Mouse (Mus musculus) stomach, embryonic 15.5 days (tissue): ENCODE results near the gene Scarb1. TPM values are rescaled to one million over a fixed set of nuclear protein-coding genes. Genes with fewer than 3 reads are reported as not detected.
A peak's percentile ranks its signal among the peaks of the same experiment; 100 is the strongest.

Experiments used
- ATAC-seq: fragments of 200-750 bp; cut with Nextera tagmentation; 2 replicates; pipeline ENCODE4 v1.8.0; 2017; ENCODE audit warnings: low read depth, moderate number of reproducible peaks, moderate TSS enrichment; ENCODE audit not compliant: insufficient read depth, low FRiP score
- H3K27ac ChIP-seq: fragments of 300-500 bp; sonication (generic); 2 replicates; pipeline ENCODE4 v1.5.1; 2015; ENCODE audit warnings: mild to moderate bottlenecking, inconsistent platforms
- H3K27me3 ChIP-seq: fragments of 300-500 bp; sonication (generic); replicated peaks from 2 replicates; pipeline ENCODE4 v1.6.1; 2015; ENCODE audit warnings: inconsistent platforms
- H3K36me3 ChIP-seq: fragments of 300-500 bp; sonication (generic); 2 replicates; pipeline ENCODE4 v1.6.1; 2015; ENCODE audit warnings: inconsistent platforms
- H3K4me1 ChIP-seq: fragments of 300-500 bp; sonication (generic); 2 replicates; pipeline ENCODE4 v1.6.1; 2015; ENCODE audit warnings: inconsistent platforms
- H3K4me2 ChIP-seq: fragments of 300-500 bp; sonication (generic); 2 replicates; pipeline ENCODE4 v1.6.1; 2015; ENCODE audit warnings: mild to moderate bottlenecking, inconsistent platforms
- H3K4me3 ChIP-seq: fragments of 300-500 bp; sonication (generic); replicated peaks from 2 replicates; pipeline ENCODE4 v1.5.1; 2015; ENCODE audit warnings: inconsistent platforms
- H3K9ac ChIP-seq: fragments of 300-500 bp; sonication (generic); 2 replicates; pipeline ENCODE4 v1.6.1; 2015; ENCODE audit warnings: inconsistent platforms
- H3K9me3 ChIP-seq: fragments of 300-500 bp; sonication (generic); 2 replicates; pipeline ENCODE4 v1.6.1; 2016; ENCODE audit warnings: inconsistent platforms
- WGBS: fragments of 180-500 bp; shearing (Covaris S2); methylation state at CpG from one replicate; pipeline ENCODE4 v1.1.7; 2015; 5-methylcytosine and 5-hydroxymethylcytosine counted together
- polyA plus RNA-seq: library from polyadenylated mRNA; unstranded; fragments of >200 nt; fragmentation: Nextera tagmentation; extraction: Ambion mirVana; gene quantifications from 2 replicates; pipeline ENCODE4 v1.2.1, GENCODE M21; 2015

Scarb1 gene
- polyA plus RNA-seq, 1 experiment from 2014 or later, result 61.9 TPM

GRCm38 (mm10) chr5:125381954-125382672 lies 41.2 kb upstream of the Scarb1 start:
- Histone ChIP-seq H3K4me2 (no peak overlapping the region), H3K9me3 (no peaks in the 10 kb centered on the region), H3K27me3 (no peaks in the 10 kb centered on the region), H3K9ac (no peak overlapping the region), H3K4me1 (0 out of 2 replicates have a peak, but pooled peaks cover 3% of the 10 kb centered on the region), H3K36me3 (peaks cover 12% of the 10 kb centered on the region), H3K27ac (no peak overlapping the region), H3K4me3 (no peak overlapping the region)
- WGBS, result 72% methylated on average over 5 of the region's 5 CpGs
- ATAC-seq, result peak; percentile 10; the same call in 1 of the 2 replicates

GRCm38 (mm10) chr5:125378919-125379318 lies 38.0 kb upstream of the Scarb1 start:
- WGBS, result 83% methylated on average over 5 of the region's 5 CpGs
- ATAC-seq, result no peak
- H3K4me3 ChIP-seq, result no peak overlapping the region
- no peaks in the 10 kb centered on the region for H3K4me1 ChIP-seq
- no peak overlapping the region for H3K9ac ChIP-seq
- no peaks in the 10 kb centered on the region for H3K9me3 ChIP-seq
- H3K4me2 ChIP-seq, result no peak overlapping the region
- H3K27me3 ChIP-seq, result no peaks in the 10 kb centered on the region
- no peak overlapping the region for H3K27ac ChIP-seq
- H3K36me3 ChIP-seq, result no peaks in the 10 kb centered on the region

DNA sequence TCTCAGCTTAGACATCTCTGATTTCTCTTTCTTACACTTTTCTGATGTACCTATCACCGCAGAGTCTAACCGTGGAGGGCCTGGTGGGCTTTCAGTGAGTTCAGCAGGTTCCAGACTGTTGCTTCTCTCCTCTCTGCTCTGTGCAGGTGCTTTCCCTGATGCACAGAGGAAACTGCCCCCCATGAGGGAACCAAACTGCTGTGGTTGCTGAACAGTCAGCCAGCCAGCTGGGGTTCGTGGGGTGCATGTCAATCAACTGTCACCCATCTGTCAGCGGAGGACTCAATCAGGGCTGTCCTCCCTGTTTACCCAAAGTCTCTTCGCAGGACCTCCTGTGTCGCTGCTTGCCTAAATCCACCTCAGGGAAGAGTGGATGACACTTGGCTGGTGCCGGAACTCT lies 36.3 kb upstream of the Scarb1 start:
- WGBS, result 68% methylated on average over 7 of the region's 7 CpGs

GRCm38 (mm10) chr5:125375871-125376270 lies 35.0 kb upstream of the Scarb1 start:
- H3K9me3 ChIP-seq, result no peaks in the 10 kb centered on the region
- H3K36me3 ChIP-seq, result no peaks in the 10 kb centered on the region
- H3K27me3 ChIP-seq, result no peaks in the 10 kb centered on the region
- no peak for ATAC-seq
- H3K27ac ChIP-seq, result no peak overlapping the region
- no peak overlapping the region for H3K4me3 ChIP-seq
- 86% methylated on average over 2 of the region's 2 CpGs for WGBS
- no peak overlapping the region for H3K4me2 ChIP-seq
- H3K4me1 ChIP-seq, result no peaks in the 10 kb centered on the region
- H3K9ac ChIP-seq, result no peak overlapping the region

More for the DNA sequence above, 36.3 kb upstream of the Scarb1 start:
- no peak for ATAC-seq
- H3K9me3 ChIP-seq, result no peaks in the 10 kb centered on the region
- H3K27me3 ChIP-seq, result no peaks in the 10 kb centered on the region
- H3K9ac ChIP-seq, result no peak overlapping the region
- no peak overlapping the region for H3K4me2 ChIP-seq
- H3K27ac ChIP-seq, result no peak overlapping the region
- H3K4me1 ChIP-seq, result no peaks in the 10 kb centered on the region
- no peaks in the 10 kb centered on the region for H3K36me3 ChIP-seq
- no peak overlapping the region for H3K4me3 ChIP-seq

GRCm38 (mm10) chr5:125372027-125372426 lies 31.1 kb upstream of the Scarb1 start:
- H3K9ac ChIP-seq, result no peak overlapping the region
- H3K27ac ChIP-seq, result no peak overlapping the region
- 80% methylated on average over 4 of the region's 4 CpGs for WGBS
- H3K4me1 ChIP-seq, result no peaks in the 10 kb centered on the region
- H3K9me3 ChIP-seq, result no peaks in the 10 kb centered on the region
- H3K4me3 ChIP-seq, result no peak overlapping the region
- ATAC-seq, result no peak
- H3K27me3 ChIP-seq, result no peaks in the 10 kb centered on the region
- no peak overlapping the region for H3K4me2 ChIP-seq
- H3K36me3 ChIP-seq, result no peaks in the 10 kb centered on the region

- WGBS, result 75% methylated on average over 7 of the region's 7 CpGs
- Histone ChIP-seq H3K4me3 (no peak overlapping the region), H3K9ac (no peak overlapping the region), H3K4me1 (no peaks in the 10 kb centered on the region), H3K9me3 (no peaks in the 10 kb centered on the region), H3K4me2 (no peak overlapping the region), H3K27me3 (no peaks in the 10 kb centered on the region), H3K36me3 (no peaks in the 10 kb centered on the region), H3K27ac (no peak overlapping the region)
- ATAC-seq, result no peak
Measured at GRCm38 (mm10) chr5:125370950-125371693, 30.2 kb upstream of the Scarb1 start.

DNA sequence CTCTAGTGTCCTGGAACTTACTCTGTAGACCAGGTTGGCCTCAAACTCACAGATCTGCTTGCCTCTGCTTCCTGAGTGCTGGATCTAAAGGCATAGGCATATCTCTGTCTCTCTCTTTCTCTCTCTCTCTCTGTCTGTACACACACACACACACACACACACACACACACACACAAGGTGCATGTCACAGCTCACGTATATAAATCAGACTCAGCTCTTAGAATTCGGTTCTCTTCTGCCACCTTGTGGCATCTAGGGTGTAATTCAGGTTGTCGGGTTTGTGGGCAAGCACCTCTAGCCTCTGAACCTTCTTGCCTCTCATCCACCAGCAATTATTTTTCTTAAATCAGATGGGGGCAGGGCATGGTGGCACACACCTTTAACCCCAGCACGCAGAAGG lies 27.7 kb upstream of the Scarb1 start:
- Histone ChIP-seq H3K36me3 (no peaks in the 10 kb centered on the region), H3K9me3 (no peaks in the 10 kb centered on the region), H3K9ac (no peak overlapping the region), H3K4me1 (no peaks in the 10 kb centered on the region), H3K27me3 (no peaks in the 10 kb centered on the region), H3K4me3 (no peak overlapping the region), H3K4me2 (no peak overlapping the region), H3K27ac (no peak overlapping the region)
- ATAC-seq, result 0 out of 2 replicates have a peak, but pooled peaks have one; percentile 6
- 1% methylated on average over 4 of the region's 4 CpGs for WGBS

GRCm38 (mm10) chr5:125368156-125368555 lies 27.3 kb upstream of the Scarb1 start:
- Histone ChIP-seq H3K27ac (no peak overlapping the region), H3K9ac (no peak overlapping the region), H3K4me1 (no peaks in the 10 kb centered on the region), H3K36me3 (no peaks in the 10 kb centered on the region), H3K9me3 (no peaks in the 10 kb centered on the region), H3K27me3 (no peaks in the 10 kb centered on the region), H3K4me3 (no peak overlapping the region), H3K4me2 (no peak overlapping the region)
- 73% methylated on average over 5 of the region's 5 CpGs for WGBS
- ATAC-seq, result no peak

DNA sequence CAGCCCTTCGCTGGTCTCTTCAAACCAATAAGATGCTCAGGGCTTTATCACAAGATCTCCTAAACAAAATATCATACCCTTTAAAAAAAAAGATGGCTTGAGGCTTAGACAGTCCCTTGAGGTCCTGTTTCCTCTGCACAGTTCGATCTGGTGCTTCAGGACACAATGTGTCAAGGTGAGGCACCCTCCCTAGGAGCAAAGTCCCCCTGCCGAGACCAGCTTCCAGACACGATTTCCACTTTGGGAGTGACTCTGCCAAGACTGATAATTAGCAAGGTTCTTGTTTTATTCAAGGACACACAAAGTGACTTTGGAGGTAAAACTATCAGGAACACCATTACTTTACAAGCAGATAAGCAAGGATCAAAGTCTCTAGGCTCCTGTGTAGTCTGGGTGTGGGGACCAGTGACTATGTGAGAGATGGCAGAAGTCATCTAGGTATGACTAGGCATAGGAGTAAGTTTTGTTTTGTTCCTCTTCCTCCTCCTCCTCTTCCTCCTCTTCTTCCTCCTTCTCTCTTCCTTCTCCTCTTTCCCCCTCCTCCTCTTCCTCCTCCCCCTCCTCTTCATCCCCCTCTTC lies 24.0 kb upstream of the Scarb1 start:
- WGBS, result 67% methylated on average over 4 of the region's 4 CpGs
- ATAC-seq, result no peak

GRCm38 (mm10) chr5:125363894-125364293 lies 23.0 kb upstream of the Scarb1 start:
- Histone ChIP-seq H3K4me1 (no peaks in the 10 kb centered on the region), H3K4me2 (no peak overlapping the region), H3K9me3 (no peaks in the 10 kb centered on the region), H3K9ac (no peak overlapping the region), H3K27me3 (no peaks in the 10 kb centered on the region), H3K27ac (no peak overlapping the region), H3K36me3 (no peaks in the 10 kb centered on the region), H3K4me3 (no peak overlapping the region)
- 58% methylated on average over 7 of the region's 7 CpGs for WGBS
- ATAC-seq, result no peak

More for the DNA sequence above, 24.0 kb upstream of the Scarb1 start:
- no peaks in the 10 kb centered on the region for H3K27me3 ChIP-seq
- no peak overlapping the region for H3K27ac ChIP-seq
- H3K4me2 ChIP-seq, result no peak overlapping the region
- no peak overlapping the region for H3K4me3 ChIP-seq
- no peaks in the 10 kb centered on the region for H3K36me3 ChIP-seq
- no peaks in the 10 kb centered on the region for H3K4me1 ChIP-seq
- H3K9ac ChIP-seq, result no peak overlapping the region
- no peaks in the 10 kb centered on the region for H3K9me3 ChIP-seq

GRCm38 (mm10) chr5:125360981-125361510 lies 20.2 kb upstream of the Scarb1 start:
- H3K27me3 ChIP-seq, result no peaks in the 10 kb centered on the region
- H3K9me3 ChIP-seq, result no peaks in the 10 kb centered on the region
- H3K4me2 ChIP-seq, result no peak overlapping the region
- WGBS, result 76% methylated on average over 16 of the region's 16 CpGs
- H3K9ac ChIP-seq, result no peak overlapping the region
- no peaks in the 10 kb centered on the region for H3K36me3 ChIP-seq
- H3K4me1 ChIP-seq, result no peaks in the 10 kb centered on the region
- H3K27ac ChIP-seq, result no peak overlapping the region
- no peak overlapping the region for H3K4me3 ChIP-seq
- ATAC-seq, result no peak

DNA sequence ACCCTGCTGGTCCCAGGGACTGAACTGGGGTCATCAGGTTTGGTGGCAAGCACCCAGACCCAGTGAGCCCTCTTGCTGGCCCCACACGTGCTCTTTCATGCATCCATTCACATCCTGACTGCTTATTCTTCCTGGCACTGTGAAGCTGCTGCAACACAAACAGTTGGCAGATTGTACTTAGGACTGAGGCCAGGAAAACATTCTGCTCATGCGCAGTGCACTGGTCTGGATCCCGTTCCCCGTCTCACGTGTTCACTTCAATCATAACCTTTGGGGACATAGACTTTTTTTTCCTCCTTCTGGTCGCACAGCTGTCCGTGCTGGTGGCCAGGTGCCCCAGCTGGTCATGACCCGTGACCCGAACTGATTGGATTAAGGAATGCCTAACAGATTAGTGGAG lies 19.7 kb upstream of the Scarb1 start:
- H3K36me3 ChIP-seq, result no peaks in the 10 kb centered on the region
- no peak overlapping the region for H3K27ac ChIP-seq
- H3K9ac ChIP-seq, result no peak overlapping the region
- no peak overlapping the region for H3K4me3 ChIP-seq
- H3K27me3 ChIP-seq, result no peaks in the 10 kb centered on the region
- H3K4me1 ChIP-seq, result no peaks in the 10 kb centered on the region
- no peak overlapping the region for H3K4me2 ChIP-seq
- 69% methylated on average over 9 of the region's 9 CpGs for WGBS
- no peaks in the 10 kb centered on the region for H3K9me3 ChIP-seq
- no peak for ATAC-seq
